ENCODE assay signal across 8 mouse cellular contexts in genomic region chr13:63278141-63278631, GRCm38 (mm10).
DNase-seq lines count a peak whose midpoint lies in the region; ATAC-seq and TF ChIP-seq lines count a peak whose summit lies in the region.

No protein-coding gene starts in this region.

- H3K27ac ChIP-seq in embryonic facial prominence, embryonic 10.5 days (replicated peaks), result peak overlapping the region; percentile 81
- H3K27ac ChIP-seq in hindbrain, embryonic 12.5 days, result peak overlapping the region; percentile 62
- H3K27ac ChIP-seq in limb, embryonic 13.5 days, result peak overlapping the region; percentile 85

- H3K4me3 ChIP-seq in E14TG2a.4 (replicated peaks; ENCODE audit: low read length), result peak overlapping the region; percentile 53
- peak overlapping the region; percentile 43; the same call in 1 of the 2 replicates for H3K4me3 ChIP-seq in embryonic facial prominence, embryonic 10.5 days
- H3K4me3 ChIP-seq in hindbrain, embryonic 12.5 days, result no peak overlapping the region
- peak overlapping the region; percentile 36 for H3K4me3 ChIP-seq in limb, embryonic 13.5 days

- no peak overlapping the region for H3K9ac ChIP-seq in hindbrain, embryonic 12.5 days
- H3K9ac ChIP-seq in limb, embryonic 13.5 days, result peak overlapping the region; percentile 63

- 41% methylated on average over 5 of the region's 5 CpGs for WGBS in embryonic facial prominence, embryonic 10.5 days
- 50% methylated on average over 5 of the region's 5 CpGs for WGBS in hindbrain, embryonic 12.5 days
- WGBS in limb, embryonic 13.5 days, result 31% methylated on average over 5 of the region's 5 CpGs

- H3K36me3 ChIP-seq in E14TG2a.4 (ENCODE audit: insufficient read depth, low read length), result peaks cover 61% of the 10 kb centered on the region
- peaks cover 18% of the 10 kb centered on the region for H3K36me3 ChIP-seq in embryonic facial prominence, embryonic 10.5 days (replicated peaks)
- H3K36me3 ChIP-seq in hindbrain, embryonic 12.5 days, result peaks cover 7% of the 10 kb centered on the region; the same call in 1 of the 2 replicates
- peaks cover 21% of the 10 kb centered on the region for H3K36me3 ChIP-seq in limb, embryonic 13.5 days

- no peak for DNase-seq in embryonic facial prominence, embryonic 10.5 days (ENCODE audit: low spot score)
- DNase-seq in adipocyte (ENCODE audit: low spot score), result no peak
- DNase-seq in embryo, embryonic 10 days (ENCODE audit: low spot score), result no peak
- no peak for DNase-seq in retina, postnatal 1 day

- no peaks in the 10 kb centered on the region for H3K9me3 ChIP-seq in E14TG2a.4 (ENCODE audit: low read length)
- no peaks in the 10 kb centered on the region for H3K9me3 ChIP-seq in embryonic facial prominence, embryonic 10.5 days
- H3K9me3 ChIP-seq in hindbrain, embryonic 12.5 days (replicated peaks), result no peaks in the 10 kb centered on the region
- no peaks in the 10 kb centered on the region for H3K9me3 ChIP-seq in limb, embryonic 13.5 days

- no peak for TF ChIP-seq CTCF in E14TG2a.4 (conservative IDR thresholded peaks at IDR 0.05; ENCODE audit: low read length)

- peak overlapping the region; percentile 36; the same call in 1 of the 2 replicates for H3K4me2 ChIP-seq in hindbrain, embryonic 12.5 days (replicated peaks)
- peak overlapping the region; percentile 70 for H3K4me2 ChIP-seq in limb, embryonic 13.5 days (replicated peaks)

- H3K27me3 ChIP-seq in E14TG2a.4 (ENCODE audit: insufficient read depth, low read length), result no peaks in the 10 kb centered on the region
- H3K27me3 ChIP-seq in embryonic facial prominence, embryonic 10.5 days (replicated peaks; ENCODE audit: low read depth, poor library complexity, severe bottlenecking), result peaks cover 13% of the 10 kb centered on the region; the same call in 1 of the 2 replicates
- peaks cover 24% of the 10 kb centered on the region for H3K27me3 ChIP-seq in hindbrain, embryonic 12.5 days
- no peaks in the 10 kb centered on the region for H3K27me3 ChIP-seq in limb, embryonic 13.5 days

- ATAC-seq in hindbrain, embryonic 12.5 days (ENCODE audit: low FRiP score), result peak; percentile 3; the same call in 1 of the 2 replicates
- no peak for ATAC-seq in limb, embryonic 13.5 days (ENCODE audit: low FRiP score, low read depth)
- ATAC-seq in erythroid progenitor cell, adult 5-6 weeks (replicated peaks; ENCODE audit: low FRiP score, poor library complexity, severe bottlenecking), result no peak

- peaks cover 95% of the 10 kb centered on the region for H3K4me1 ChIP-seq in E14TG2a.4 (replicated peaks; ENCODE audit: low read depth, low read length)
- H3K4me1 ChIP-seq in embryonic facial prominence, embryonic 10.5 days, result peaks cover 74% of the 10 kb centered on the region
- peaks cover 25% of the 10 kb centered on the region for H3K4me1 ChIP-seq in hindbrain, embryonic 12.5 days
- H3K4me1 ChIP-seq in limb, embryonic 13.5 days, result peaks cover 92% of the 10 kb centered on the region
